Mouse (Mus musculus): ENCODE results near the gene Isx. TPM values are rescaled to one million over a fixed set of nuclear protein-coding genes. Genes with fewer than 3 reads are reported as not detected.

The Isx gene
- polyA plus RNA-seq (2015; fragmentation: Nextera tagmentation; extraction: Ambion mirVana): 0.07 and 0.10 TPM in 2 replicates

DNA sequence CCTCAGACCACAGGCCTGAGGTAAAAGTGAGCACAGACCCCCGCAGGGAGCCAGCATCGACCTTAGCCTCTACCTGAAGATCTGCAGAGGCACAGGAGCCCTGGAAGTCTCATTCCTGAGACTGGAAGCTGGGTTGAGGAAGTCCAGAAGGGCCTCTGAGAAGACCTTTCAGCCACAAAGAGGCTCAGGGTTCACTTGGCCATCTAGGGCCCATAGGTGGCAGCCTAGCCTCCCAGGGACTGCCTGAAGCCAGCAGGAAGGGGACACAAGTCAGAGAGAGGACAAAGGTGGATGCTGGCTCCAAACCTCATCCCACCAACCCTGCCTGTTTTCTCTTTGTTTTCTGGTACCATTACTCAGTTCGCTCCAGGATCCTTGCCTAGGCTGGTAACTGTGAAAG, at the start of gene Isx:
Gene Isx, plus strand, starts transcription at position 234 of the 400 bp plus-strand sequence.

Other genes starting within 250 kb of the Isx start
- 17.5 and 17.7 TPM in 2 replicates for gene Hmgxb4, start 120.2 kb downstream of the Isx start, polyA plus RNA-seq (2015; fragmentation: Nextera tagmentation; extraction: Ambion mirVana)
- 14.2 and 15.5 TPM in 2 replicates for gene Tom1, start 160.5 kb downstream of the Isx start, polyA plus RNA-seq (2015; fragmentation: Nextera tagmentation; extraction: Ambion mirVana)
- 72.6 and 118 TPM in 2 replicates for gene Hmox1, start 220.4 kb downstream of the Isx start, polyA plus RNA-seq (2015; fragmentation: Nextera tagmentation; extraction: Ambion mirVana)
- 137 and 152 TPM in 2 replicates for gene Mcm5, start 236.4 kb downstream of the Isx start, polyA plus RNA-seq (2015; fragmentation: Nextera tagmentation; extraction: Ambion mirVana)